Mouse (Mus musculus) midbrain, embryonic 15.5 days (tissue): Measurements from ENCODE around the gene Pde4dip. TPM values are rescaled to one million over a fixed set of nuclear protein-coding genes. Genes with fewer than 3 reads are reported as not detected.

Source experiments
- ATAC-seq: fragments of 200-750 bp; cut with Nextera tagmentation; replicated peaks from 2 replicates; pipeline ENCODE4 v1.8.0; 2017; ENCODE audit warnings: moderate TSS enrichment
- H3K27ac ChIP-seq: fragments of 300-500 bp; sonication (generic); 2 replicates; pipeline ENCODE4 v1.5.1; 2015; ENCODE audit warnings: mild to moderate bottlenecking, inconsistent platforms
- H3K27me3 ChIP-seq: fragments of 300-500 bp; sonication (generic); replicated peaks from 2 replicates; pipeline ENCODE4 v1.6.1; 2015; ENCODE audit warnings: inconsistent platforms
- H3K36me3 ChIP-seq: fragments of 300-500 bp; sonication (generic); replicated peaks from 2 replicates; pipeline ENCODE4 v1.6.1; 2015; ENCODE audit warnings: inconsistent platforms
- H3K4me1 ChIP-seq: fragments of 300-500 bp; sonication (generic); 2 replicates; pipeline ENCODE4 v1.6.1; 2015; ENCODE audit warnings: inconsistent platforms
- H3K4me2 ChIP-seq: fragments of 300-500 bp; sonication (generic); 2 replicates; pipeline ENCODE4 v1.6.1; 2015; ENCODE audit warnings: inconsistent platforms, mild to moderate bottlenecking, moderate library complexity
- H3K4me3 ChIP-seq: fragments of 300-500 bp; sonication (generic); 2 replicates; pipeline ENCODE4 v1.5.1; 2015; ENCODE audit warnings: mild to moderate bottlenecking, inconsistent platforms
- H3K9ac ChIP-seq: fragments of 300-500 bp; sonication (generic); 2 replicates; pipeline ENCODE4 v1.6.1; 2015; ENCODE audit warnings: mild to moderate bottlenecking, inconsistent platforms
- H3K9me3 ChIP-seq: fragments of 300-500 bp; sonication (generic); 2 replicates; pipeline ENCODE4 v1.6.1; 2016; ENCODE audit warnings: inconsistent platforms
- WGBS: fragments of 180-500 bp; shearing (Covaris S2); methylation state at CpG from one replicate; pipeline ENCODE4 v1.1.7; 2015; ENCODE audit warnings: mixed read lengths; 5-methylcytosine and 5-hydroxymethylcytosine counted together
- polyA plus RNA-seq: library from polyadenylated mRNA; unstranded; fragments of >200 nt; fragmentation: Nextera tagmentation; extraction: Ambion mirVana; gene quantifications from 2 replicates; pipeline ENCODE4 v1.2.1, GENCODE M21; 2015

The Pde4dip gene
- 69.7 and 75.7 TPM in 2 replicates for polyA plus RNA-seq

- peaks cover 5% of the 10 kb centered on the region; the same call in 1 of the 2 replicates for H3K27me3 ChIP-seq
- ATAC-seq, result peak; percentile 81
- H3K4me2 ChIP-seq, result peak within 1 kb of the TSS; percentile 76
- H3K4me1 ChIP-seq, result peaks cover 4% of the 10 kb centered on the region; the same call in 1 of the 2 replicates
- H3K9ac ChIP-seq, result peak within 1 kb of the TSS; percentile 82
- no peaks in the 10 kb centered on the region for H3K36me3 ChIP-seq
- H3K9me3 ChIP-seq, result no peaks in the 10 kb centered on the region
- H3K27ac ChIP-seq, result peak within 1 kb of the TSS; percentile 86
- 1% methylated on average over 44 of the region's 44 CpGs for WGBS
- H3K4me3 ChIP-seq, result peak within 1 kb of the TSS; percentile 68
Measured at GRCm38 (mm10) chr3:97888168-97888901, at the start of gene Pde4dip. TSS of gene Pde4dip (minus strand) at chr3:97888707.

GRCm38 (mm10) chr3:97937945-97938266 is 49.4 kb upstream of the Pde4dip start:
- Histone ChIP-seq H3K9me3 (no peaks in the 10 kb centered on the region), H3K36me3 (no peaks in the 10 kb centered on the region), H3K27ac (no peak overlapping the region), H3K4me1 (peaks cover 49% of the 10 kb centered on the region), H3K9ac (no peak overlapping the region), H3K4me2 (no peak overlapping the region), H3K27me3 (peaks cover 10% of the 10 kb centered on the region; the same call in 1 of the 2 replicates), H3K4me3 (no peak overlapping the region)
- 40% methylated on average over 6 of the region's 6 CpGs for WGBS
- no peak for ATAC-seq

- H3K9ac ChIP-seq, result no peak overlapping the region
- no peaks in the 10 kb centered on the region for H3K9me3 ChIP-seq
- H3K4me1 ChIP-seq, result peaks cover 47% of the 10 kb centered on the region
- 19% methylated on average over 17 of the region's 17 CpGs for WGBS
- H3K4me2 ChIP-seq, result no peak overlapping the region
- no peak overlapping the region for H3K27ac ChIP-seq
- peaks cover 12% of the 10 kb centered on the region; the same call in 1 of the 2 replicates for H3K27me3 ChIP-seq
- no peak for ATAC-seq
- no peaks in the 10 kb centered on the region for H3K36me3 ChIP-seq
- no peak overlapping the region for H3K4me3 ChIP-seq
Measured at GRCm38 (mm10) chr3:97937068-97937944, 48.8 kb upstream of the Pde4dip start.

GRCm38 (mm10) chr3:97934331-97935300 is 46.1 kb upstream of the Pde4dip start:
- Histone ChIP-seq H3K9me3 (no peaks in the 10 kb centered on the region), H3K4me3 (no peak overlapping the region), H3K36me3 (no peaks in the 10 kb centered on the region), H3K27me3 (peaks cover 8% of the 10 kb centered on the region), H3K27ac (no peak overlapping the region), H3K4me1 (peaks cover 29% of the 10 kb centered on the region), H3K9ac (no peak overlapping the region), H3K4me2 (no peak overlapping the region)
- WGBS, result 87% methylated on average over 6 of the region's 6 CpGs
- no peak for ATAC-seq

GRCm38 (mm10) chr3:97933811-97934210 is 45.3 kb upstream of the Pde4dip start:
- H3K4me1 ChIP-seq, result peaks cover 21% of the 10 kb centered on the region
- 87% methylated on average over 5 of the region's 5 CpGs for WGBS
- H3K27me3 ChIP-seq, result peaks cover 8% of the 10 kb centered on the region
- H3K4me3 ChIP-seq, result no peak overlapping the region
- H3K36me3 ChIP-seq, result no peaks in the 10 kb centered on the region
- no peak overlapping the region for H3K27ac ChIP-seq
- ATAC-seq, result no peak
- no peak overlapping the region for H3K4me2 ChIP-seq
- H3K9ac ChIP-seq, result no peak overlapping the region
- no peaks in the 10 kb centered on the region for H3K9me3 ChIP-seq

GRCm38 (mm10) chr3:97933251-97933650 is 44.7 kb upstream of the Pde4dip start:
- no peaks in the 10 kb centered on the region for H3K36me3 ChIP-seq
- no peaks in the 10 kb centered on the region for H3K9me3 ChIP-seq
- 34% methylated on average over 6 of the region's 6 CpGs for WGBS
- no peak overlapping the region for H3K4me3 ChIP-seq
- H3K9ac ChIP-seq, result no peak overlapping the region
- peaks cover 8% of the 10 kb centered on the region for H3K27me3 ChIP-seq
- H3K27ac ChIP-seq, result no peak overlapping the region
- ATAC-seq, result no peak
- no peak overlapping the region for H3K4me2 ChIP-seq
- peaks cover 18% of the 10 kb centered on the region for H3K4me1 ChIP-seq

- peaks cover 8% of the 10 kb centered on the region for H3K27me3 ChIP-seq
- no peak overlapping the region for H3K4me3 ChIP-seq
- H3K27ac ChIP-seq, result no peak overlapping the region
- H3K4me1 ChIP-seq, result peaks cover 15% of the 10 kb centered on the region
- no peak for ATAC-seq
- H3K9ac ChIP-seq, result no peak overlapping the region
- H3K4me2 ChIP-seq, result no peak overlapping the region
- H3K36me3 ChIP-seq, result no peaks in the 10 kb centered on the region
- no peaks in the 10 kb centered on the region for H3K9me3 ChIP-seq
- 46% methylated on average over 11 of the region's 11 CpGs for WGBS
Measured at GRCm38 (mm10) chr3:97932771-97933170, 44.3 kb upstream of the Pde4dip start.

- Histone ChIP-seq H3K4me3 (no peak overlapping the region), H3K9ac (no peak overlapping the region), H3K36me3 (no peaks in the 10 kb centered on the region), H3K4me2 (peak overlapping the region; percentile 17; the same call in 1 of the 2 replicates), H3K4me1 (peaks cover 8% of the 10 kb centered on the region), H3K9me3 (no peaks in the 10 kb centered on the region), H3K27ac (no peak overlapping the region), H3K27me3 (peaks cover 8% of the 10 kb centered on the region)
- 29% methylated on average over 10 of the region's 10 CpGs for WGBS
- no peak for ATAC-seq
Measured at GRCm38 (mm10) chr3:97932131-97932530, 43.6 kb upstream of the Pde4dip start.

- ATAC-seq, result no peak
- no peak overlapping the region for H3K9ac ChIP-seq
- no peak overlapping the region for H3K27ac ChIP-seq
- no peaks in the 10 kb centered on the region for H3K9me3 ChIP-seq
- no peak overlapping the region for H3K4me3 ChIP-seq
- no peak overlapping the region for H3K4me2 ChIP-seq
- no peaks in the 10 kb centered on the region for H3K36me3 ChIP-seq
- peaks cover 6% of the 10 kb centered on the region for H3K4me1 ChIP-seq
- peaks cover 8% of the 10 kb centered on the region for H3K27me3 ChIP-seq
- 83% methylated on average over 7 of the region's 7 CpGs for WGBS
Measured at GRCm38 (mm10) chr3:97931310-97931885, 42.9 kb upstream of the Pde4dip start.

- Histone ChIP-seq H3K4me3 (no peak overlapping the region), H3K27me3 (peaks cover 8% of the 10 kb centered on the region), H3K4me2 (no peak overlapping the region), H3K36me3 (no peaks in the 10 kb centered on the region), H3K9me3 (no peaks in the 10 kb centered on the region), H3K27ac (no peak overlapping the region), H3K9ac (no peak overlapping the region), H3K4me1 (peaks cover 6% of the 10 kb centered on the region)
- ATAC-seq, result no peak
- WGBS, result 85% methylated on average over 8 of the region's 8 CpGs
Measured at GRCm38 (mm10) chr3:97930787-97931158, 42.3 kb upstream of the Pde4dip start.

GRCm38 (mm10) chr3:97930141-97930786 is 41.8 kb upstream of the Pde4dip start:
- H3K36me3 ChIP-seq, result no peaks in the 10 kb centered on the region
- no peak for ATAC-seq
- peaks cover 8% of the 10 kb centered on the region for H3K27me3 ChIP-seq
- H3K4me1 ChIP-seq, result peaks cover 6% of the 10 kb centered on the region
- H3K4me3 ChIP-seq, result no peak overlapping the region
- H3K9ac ChIP-seq, result no peak overlapping the region
- no peak overlapping the region for H3K4me2 ChIP-seq
- 67% methylated on average over 12 of the region's 12 CpGs for WGBS
- no peaks in the 10 kb centered on the region for H3K9me3 ChIP-seq
- no peak overlapping the region for H3K27ac ChIP-seq
